Mouse (Mus musculus) midbrain, embryonic 16.5 days (tissue): ENCODE data around the gene Fto. TPM values are rescaled to one million over a fixed set of nuclear protein-coding genes. Genes with fewer than 3 reads are reported as not detected.

ENCODE experiments used
- ATAC-seq: fragments of 200-750 bp; cut with Nextera tagmentation; 2 replicates; pipeline ENCODE4 v1.8.0; 2017; ENCODE audit warnings: moderate TSS enrichment
- H3K27ac ChIP-seq: fragments of 300-500 bp; sonication (generic); 2 replicates; pipeline ENCODE4 v1.5.1; 2014; ENCODE audit warnings: mild to moderate bottlenecking, low read length, mixed read lengths
- H3K27me3 ChIP-seq: fragments of 300-500 bp; sonication (generic); 2 replicates; pipeline ENCODE4 v1.6.1; 2014; ENCODE audit warnings: low read depth, low read length, mixed read lengths; ENCODE audit not compliant: control insufficient read depth, insufficient read depth
- H3K36me3 ChIP-seq: fragments of 300-500 bp; sonication (generic); 2 replicates; pipeline ENCODE4 v1.6.1; 2014; ENCODE audit warnings: mild to moderate bottlenecking, low read length, moderate library complexity, mixed read lengths; ENCODE audit not compliant: control insufficient read depth, insufficient read depth
- H3K4me1 ChIP-seq: fragments of 300-500 bp; sonication (generic); 2 replicates; pipeline ENCODE4 v1.6.1; 2014; ENCODE audit warnings: mild to moderate bottlenecking, low read length, mixed read lengths; ENCODE audit not compliant: control insufficient read depth, insufficient read depth
- H3K4me2 ChIP-seq: fragments of 300-500 bp; sonication (generic); 2 replicates; pipeline ENCODE4 v1.6.1; 2014; ENCODE audit warnings: mild to moderate bottlenecking, low read length, mixed read lengths
- H3K4me3 ChIP-seq: fragments of 300-500 bp; sonication (generic); 2 replicates; pipeline ENCODE4 v1.5.1; 2014; ENCODE audit warnings: low read depth, mild to moderate bottlenecking, low read length, moderate library complexity, mixed read lengths
- H3K9ac ChIP-seq: fragments of 300-500 bp; sonication (generic); 2 replicates; pipeline ENCODE4 v1.6.1; 2014; ENCODE audit warnings: low read depth, low read length, mixed read lengths
- H3K9me3 ChIP-seq: fragments of 300-500 bp; sonication (generic); replicated peaks from 2 replicates; pipeline ENCODE4 v1.6.1; 2014; ENCODE audit warnings: mild to moderate bottlenecking, low read length, mixed read lengths; ENCODE audit not compliant: control insufficient read depth, poor library complexity, severe bottlenecking
- WGBS: fragments of 180-500 bp; shearing (Covaris S2); extraction: QIAGEN DNeasy Blood & Tissue Kit; methylation state at CpG from one replicate; pipeline ENCODE4 v1.1.7; 2014; 5-methylcytosine and 5-hydroxymethylcytosine counted together
- polyA plus RNA-seq: library from polyadenylated mRNA; unstranded; fragments of >200 nt; fragmentation: Nextera tagmentation; extraction: Ambion mirVana; gene quantifications from 2 replicates; pipeline ENCODE4 v1.2.1, GENCODE M21; 2015

Gene Fto
- polyA plus RNA-seq, 1 experiment from 2014 or later: 177 TPM

DNA sequence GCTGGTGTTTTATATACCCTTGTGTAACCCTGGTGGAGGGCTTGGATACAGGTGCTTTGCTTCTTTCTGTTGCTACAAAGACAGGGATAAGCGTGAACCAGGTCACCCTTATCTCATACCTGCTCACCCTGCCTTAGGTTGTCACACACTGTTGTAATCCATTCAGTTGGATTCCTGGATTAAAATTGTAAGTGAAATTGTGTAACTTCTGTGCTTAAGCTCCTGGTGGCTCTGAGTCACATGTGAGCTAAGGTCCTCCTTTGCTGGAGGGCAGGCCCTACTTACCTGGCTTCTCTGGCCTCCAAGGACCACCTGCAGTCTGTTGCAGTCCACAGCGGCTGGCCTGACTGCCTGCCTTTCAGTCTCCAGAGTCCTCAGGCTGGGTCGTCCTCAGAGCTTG is 71.1 kb downstream of the Fto start:
- Histone ChIP-seq H3K4me3 (no peak overlapping the region), H3K4me1 (peaks cover 17% of the 10 kb centered on the region), H3K27ac (no peak overlapping the region), H3K4me2 (no peak overlapping the region), H3K9ac (no peak overlapping the region), H3K27me3 (no peaks in the 10 kb centered on the region), H3K9me3 (no peaks in the 10 kb centered on the region), H3K36me3 (no peaks in the 10 kb centered on the region)
- ATAC-seq: no peak
- 80% methylated on average over 3 of the region's 3 CpGs for WGBS

DNA sequence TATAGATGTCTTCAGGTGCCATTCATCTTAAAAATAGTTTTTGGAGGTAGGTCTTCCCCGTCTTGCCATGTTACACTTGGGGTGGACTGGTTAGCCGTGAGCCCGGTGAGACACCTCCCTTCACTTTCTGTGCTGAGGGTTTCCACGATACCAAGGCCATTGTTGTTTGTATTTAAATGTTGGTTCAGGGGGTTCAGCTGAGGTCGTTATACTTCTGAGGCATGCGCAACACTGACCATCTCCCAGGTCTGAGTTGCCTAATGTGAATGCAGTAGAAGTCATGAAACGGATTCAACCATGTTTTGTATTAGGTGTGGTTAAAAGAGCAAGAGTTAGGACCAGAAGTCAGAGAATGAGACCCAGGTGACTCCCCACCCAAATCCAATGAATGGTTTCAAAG is 72.5 kb downstream of the Fto start:
- Histone ChIP-seq H3K27me3 (no peaks in the 10 kb centered on the region), H3K36me3 (no peaks in the 10 kb centered on the region), H3K9ac (no peak overlapping the region), H3K9me3 (no peaks in the 10 kb centered on the region), H3K27ac (no peak overlapping the region), H3K4me3 (no peak overlapping the region), H3K4me2 (no peak overlapping the region), H3K4me1 (peaks cover 25% of the 10 kb centered on the region)
- WGBS: 95% methylated on average over 7 of the region's 7 CpGs
- no peak for ATAC-seq

DNA sequence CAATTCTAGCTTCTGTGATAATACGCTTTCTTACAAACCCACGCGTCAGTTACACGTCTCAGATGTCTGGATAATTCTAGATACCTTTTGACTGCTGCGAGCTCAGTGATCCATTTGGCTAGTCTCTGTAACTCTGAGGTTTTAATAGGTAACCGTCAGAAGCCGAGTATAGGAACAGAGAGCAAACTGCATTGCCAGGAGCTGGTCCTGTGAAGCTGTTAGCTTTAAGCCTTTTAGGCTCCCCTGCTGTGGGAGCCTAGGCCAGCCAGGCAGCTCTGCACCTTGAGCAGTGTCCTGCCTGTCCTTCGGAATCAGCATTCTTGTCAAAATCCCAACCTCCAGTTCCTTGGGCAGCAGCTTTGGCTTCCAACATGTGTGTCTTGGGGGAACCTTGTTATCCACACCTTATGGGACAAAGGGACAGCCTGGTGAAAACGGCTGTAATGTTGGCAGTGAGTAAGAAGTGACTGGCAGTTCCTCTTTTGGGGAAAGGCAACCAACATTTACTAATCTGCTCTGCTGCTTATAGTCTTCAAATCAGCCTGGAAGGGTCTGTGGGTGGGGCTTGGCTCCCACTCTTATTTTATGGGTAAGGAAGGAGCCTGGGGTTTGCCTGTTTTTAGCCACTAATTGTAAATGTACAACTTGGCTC is 77.2 kb downstream of the Fto start:
- ATAC-seq: no peak
- no peak overlapping the region for H3K4me3 ChIP-seq
- H3K4me1 ChIP-seq: peaks cover 14% of the 10 kb centered on the region
- no peak overlapping the region for H3K4me2 ChIP-seq
- 49% methylated on average over 9 of the region's 9 CpGs for WGBS
- H3K27ac ChIP-seq: no peak overlapping the region
- H3K36me3 ChIP-seq: no peaks in the 10 kb centered on the region
- no peak overlapping the region for H3K9ac ChIP-seq
- H3K9me3 ChIP-seq: no peaks in the 10 kb centered on the region
- H3K27me3 ChIP-seq: no peaks in the 10 kb centered on the region

DNA sequence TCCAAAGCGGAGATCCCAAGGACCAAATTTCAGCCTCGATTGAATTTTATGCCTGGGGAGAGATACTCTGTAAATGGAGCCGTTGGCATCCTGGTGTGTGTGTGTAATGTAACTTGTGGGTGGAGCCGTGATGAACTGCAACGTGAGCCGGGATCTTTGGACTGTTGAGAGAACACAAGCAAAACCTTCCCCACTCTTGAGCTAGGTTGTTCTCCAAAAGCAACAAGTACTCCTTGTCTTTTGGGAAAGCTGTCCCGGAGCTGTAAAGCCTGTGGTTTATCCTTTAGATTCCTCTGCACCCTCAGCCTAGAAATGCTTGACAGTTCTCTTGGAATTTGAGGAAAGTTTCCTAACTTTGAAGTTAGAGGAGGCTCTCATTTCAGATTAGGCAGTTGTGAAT is 78.9 kb downstream of the Fto start:
- no peak for ATAC-seq
- Histone ChIP-seq H3K27me3 (no peaks in the 10 kb centered on the region), H3K9ac (no peak overlapping the region), H3K4me1 (peaks cover 14% of the 10 kb centered on the region), H3K4me3 (no peak overlapping the region), H3K9me3 (no peaks in the 10 kb centered on the region), H3K4me2 (no peak overlapping the region), H3K36me3 (no peaks in the 10 kb centered on the region), H3K27ac (no peak overlapping the region)
- WGBS: 75% methylated on average over 7 of the region's 7 CpGs

DNA sequence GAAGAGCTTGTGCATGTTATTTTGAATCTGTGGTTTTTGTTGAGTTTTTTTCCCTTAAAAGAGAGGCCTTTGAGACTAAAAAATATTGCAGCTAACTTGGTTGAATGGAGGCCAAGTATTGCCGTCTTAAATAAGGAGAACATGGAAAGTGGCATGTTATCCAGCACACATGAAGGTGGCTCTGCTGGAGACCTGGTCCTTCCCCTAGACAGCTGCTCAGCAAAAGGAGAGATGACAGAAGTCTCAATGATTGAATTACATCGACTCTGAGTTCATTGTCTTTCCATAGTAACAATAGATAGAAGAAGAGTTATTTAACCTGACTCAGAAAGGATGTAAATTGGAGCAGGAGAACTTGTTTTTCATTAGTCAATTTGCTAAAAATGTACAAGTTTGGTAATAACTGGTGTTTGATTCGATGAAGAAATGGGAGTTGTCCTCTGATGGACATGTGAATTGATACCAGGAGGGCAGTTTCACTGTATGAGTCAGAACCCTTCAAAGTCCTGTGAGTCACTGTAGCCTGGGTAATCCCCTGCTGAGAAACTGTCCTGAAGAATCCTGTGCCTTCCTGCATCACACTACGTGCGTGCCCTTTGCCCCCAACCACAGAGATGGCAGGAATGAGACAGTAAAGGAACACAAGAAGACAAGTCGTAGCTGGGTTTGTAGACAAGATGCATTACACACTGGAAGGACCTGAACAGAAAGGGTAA is 82.2 kb downstream of the Fto start:
- Histone ChIP-seq H3K4me2 (no peak overlapping the region), H3K9me3 (no peaks in the 10 kb centered on the region), H3K27me3 (no peaks in the 10 kb centered on the region), H3K4me3 (no peak overlapping the region), H3K4me1 (peaks cover 6% of the 10 kb centered on the region), H3K9ac (no peak overlapping the region), H3K27ac (no peak overlapping the region), H3K36me3 (no peaks in the 10 kb centered on the region)
- WGBS: 76% methylated on average over 6 of the region's 6 CpGs
- ATAC-seq: no peak

DNA sequence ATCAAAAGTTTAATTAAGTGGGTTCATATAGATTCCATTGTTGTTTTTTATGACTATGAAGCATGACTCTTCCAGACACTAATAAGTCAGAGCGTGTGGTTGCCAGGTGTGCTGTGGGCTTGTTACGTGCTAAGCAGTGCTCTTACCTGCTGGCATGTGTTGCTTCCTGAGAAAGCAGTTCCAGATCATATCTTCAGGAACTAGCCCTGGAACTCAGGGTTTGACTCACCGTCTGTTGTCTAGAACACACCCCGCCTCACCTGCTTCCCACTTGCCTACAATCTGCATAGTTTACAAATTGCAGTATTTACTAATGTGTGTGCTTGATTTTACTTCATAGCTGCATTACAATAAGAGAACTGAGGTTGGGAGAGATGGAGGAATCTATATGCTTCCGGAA is 84.7 kb downstream of the Fto start:
- Histone ChIP-seq H3K27ac (no peak overlapping the region), H3K4me2 (no peak overlapping the region), H3K4me1 (peaks cover 3% of the 10 kb centered on the region; the same call in 1 of the 2 replicates), H3K4me3 (no peak overlapping the region), H3K36me3 (no peaks in the 10 kb centered on the region), H3K9ac (no peak overlapping the region), H3K27me3 (no peaks in the 10 kb centered on the region), H3K9me3 (no peaks in the 10 kb centered on the region)
- 97% methylated on average over 5 of the region's 5 CpGs for WGBS
- ATAC-seq: no peak

DNA sequence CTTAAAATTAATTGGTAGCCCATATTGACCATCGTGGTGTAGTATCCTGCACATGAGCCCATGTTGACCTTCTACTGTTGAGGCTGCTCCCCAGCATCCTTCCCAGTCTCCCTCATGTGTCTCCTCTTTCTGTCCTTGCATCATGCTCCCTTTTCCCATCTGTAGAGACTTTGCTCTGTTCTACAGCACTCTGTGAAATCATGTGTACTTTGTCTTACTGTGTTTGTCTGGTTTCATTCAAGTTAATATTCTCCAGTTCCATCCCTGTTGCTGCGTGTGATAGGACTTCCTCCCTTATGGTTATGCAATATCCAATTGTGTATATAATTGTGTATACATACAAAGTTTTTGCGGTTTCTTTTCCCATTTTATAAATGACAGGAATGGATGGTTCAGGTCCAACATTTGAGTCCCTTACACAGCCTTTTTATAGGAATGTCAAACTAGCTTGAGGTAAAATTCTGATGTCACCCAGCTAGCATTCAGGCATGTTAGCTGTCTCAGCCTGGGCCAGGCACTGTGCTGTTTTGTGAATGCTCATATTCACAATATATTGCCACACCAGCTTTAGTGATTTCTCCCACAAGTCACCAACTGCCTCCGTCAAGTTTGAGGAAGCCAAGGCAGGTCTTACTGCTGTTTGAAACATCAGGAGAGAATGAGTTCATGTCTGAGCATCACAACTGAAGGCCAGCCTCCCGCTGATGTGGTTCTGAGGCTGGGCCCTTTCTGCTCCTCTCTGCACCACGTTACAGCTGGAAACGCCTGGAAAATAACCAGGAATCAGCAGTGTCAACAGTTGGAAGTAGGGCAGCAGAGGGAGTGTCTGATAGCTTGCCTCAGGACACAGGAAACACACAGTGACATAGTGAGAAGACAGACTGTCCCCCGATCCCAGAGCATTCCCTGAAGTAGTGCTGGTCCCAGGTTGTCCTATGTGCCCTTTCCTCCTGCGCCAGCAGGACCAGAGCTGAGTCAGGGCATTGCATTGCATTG is 90.0 kb downstream of the Fto start:
- no peak for ATAC-seq
- H3K27ac ChIP-seq: no peak overlapping the region
- 0 out of 2 replicates have a peak, but pooled peaks cover 2% of the 10 kb centered on the region for H3K36me3 ChIP-seq
- H3K4me2 ChIP-seq: no peak overlapping the region
- H3K4me1 ChIP-seq: no peaks in the 10 kb centered on the region; the same call in 1 of the 2 replicates
- no peaks in the 10 kb centered on the region for H3K9me3 ChIP-seq
- H3K9ac ChIP-seq: no peak overlapping the region
- 92% methylated on average over 9 of the region's 9 CpGs for WGBS
- no peak overlapping the region for H3K4me3 ChIP-seq
- no peaks in the 10 kb centered on the region for H3K27me3 ChIP-seq

DNA sequence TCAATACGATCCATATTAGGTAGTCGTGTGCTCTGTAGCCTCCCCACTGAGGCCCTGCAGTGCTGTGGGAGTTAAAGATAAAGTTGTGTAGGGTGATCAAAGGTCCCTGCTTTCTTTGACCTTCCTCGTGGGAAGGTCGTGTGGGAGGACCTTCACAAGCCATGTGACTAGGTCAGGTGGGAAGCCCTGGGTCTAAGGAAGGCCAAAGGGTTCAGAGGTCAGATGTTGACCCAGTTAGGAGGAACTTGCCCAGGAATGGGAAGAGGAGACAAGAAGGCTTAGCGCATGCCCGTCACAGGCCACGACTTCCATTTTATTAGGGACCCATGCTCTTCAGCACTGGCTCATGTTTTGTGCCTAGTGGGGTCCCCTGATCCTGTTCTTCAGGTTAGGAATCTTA is 91.0 kb downstream of the Fto start:
- WGBS: 90% methylated on average over 7 of the region's 7 CpGs
- no peak overlapping the region for H3K4me3 ChIP-seq
- H3K27ac ChIP-seq: no peak overlapping the region

More for the DNA sequence above, 91.0 kb downstream of the Fto start:
- H3K4me1 ChIP-seq: no peaks in the 10 kb centered on the region; the same call in 1 of the 2 replicates
- H3K4me2 ChIP-seq: no peak overlapping the region
- no peak for ATAC-seq
- no peak overlapping the region for H3K9ac ChIP-seq
- no peaks in the 10 kb centered on the region for H3K9me3 ChIP-seq
- H3K27me3 ChIP-seq: no peaks in the 10 kb centered on the region
- 0 out of 2 replicates have a peak, but pooled peaks cover 2% of the 10 kb centered on the region for H3K36me3 ChIP-seq
